Mouse (Mus musculus): ENCODE data around the gene Zfp575. TPM values are rescaled to one million over a fixed set of nuclear protein-coding genes. Genes with fewer than 3 reads are reported as not detected.
"Not testable (repeated sequence)": the region's sequence is repeated elsewhere in the genome, so short reads cannot be mapped to it uniquely, and the experiment has no call there.

Gene Zfp575
- polyA plus RNA-seq, 1 experiment from 2014 or later = 1.7 TPM

GRCm38 (mm10) chr7:24619671-24620397, 32.4 kb upstream of the Zfp575 start:
- no peaks in the 10 kb centered on the region for H3K27me3 ChIP-seq (ENCODE audit: control insufficient read depth, insufficient read depth, low read length)
- H3K9ac ChIP-seq (ENCODE audit: low read length) = no peak overlapping the region
- WGBS = 46% methylated on average over 13 of the region's 13 CpGs
- no peak overlapping the region for H3K4me3 ChIP-seq (ENCODE audit: low read depth, low read length)
- H3K36me3 ChIP-seq (ENCODE audit: control insufficient read depth, insufficient read depth, low read length) = no peaks in the 10 kb centered on the region
- DNase-seq (ENCODE audit: low spot score) (no peak), ATAC-seq (ENCODE audit: insufficient read depth, low FRiP score, low TSS enrichment) (no peak)
- H3K4me1 ChIP-seq (ENCODE audit: control insufficient read depth, insufficient read depth, low read length) = no peaks in the 10 kb centered on the region
- H3K27ac ChIP-seq (ENCODE audit: low read depth, low read length) = no peak overlapping the region
- H3K9me3 ChIP-seq (ENCODE audit: control insufficient read depth, low read length) = no peaks in the 10 kb centered on the region
- H3K4me2 ChIP-seq (ENCODE audit: low read depth) = no peak overlapping the region

DNA sequence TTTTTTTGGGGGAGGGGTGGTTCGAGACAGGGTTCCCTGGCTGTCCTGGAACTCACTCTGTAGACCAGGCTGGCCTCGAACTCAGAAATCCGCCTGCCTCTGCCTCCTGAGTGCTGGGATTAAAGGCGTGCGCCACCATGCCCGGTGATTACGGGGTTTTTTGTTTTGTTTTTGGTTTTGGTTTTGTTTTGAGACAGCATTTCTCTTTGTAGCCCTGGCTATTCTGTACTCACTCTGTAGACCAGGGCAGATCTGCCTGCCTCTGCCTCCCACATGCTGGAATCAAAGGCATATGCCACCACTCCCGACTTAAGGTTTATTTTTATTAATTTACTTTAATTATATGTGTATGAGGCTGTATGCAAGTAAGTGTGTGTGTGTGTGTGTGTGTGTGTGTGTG, 30.9 kb upstream of the Zfp575 start:
- DNase-seq (ENCODE audit: low spot score); H3K9me3 ChIP-seq (ENCODE audit: control insufficient read depth, low read length); H3K9ac ChIP-seq (ENCODE audit: low read length); H3K36me3 ChIP-seq (ENCODE audit: control insufficient read depth, insufficient read depth, low read length); H3K4me1 ChIP-seq (ENCODE audit: control insufficient read depth, insufficient read depth, low read length); H3K27ac ChIP-seq (ENCODE audit: low read depth, low read length); H3K27me3 ChIP-seq (ENCODE audit: control insufficient read depth, insufficient read depth, low read length); ATAC-seq (ENCODE audit: insufficient read depth, low FRiP score, low TSS enrichment); H3K4me2 ChIP-seq (ENCODE audit: low read depth); H3K4me3 ChIP-seq (ENCODE audit: low read depth, low read length): not testable (repeated sequence)
- WGBS = 92% methylated on average over 8 of the region's 8 CpGs

- 82% methylated on average over 8 of the region's 8 CpGs for WGBS
- DNase-seq (ENCODE audit: low spot score) = no peak
- Histone ChIP-seq H3K4me1 (ENCODE audit: control insufficient read depth, insufficient read depth, low read length) (0 out of 2 replicates have a peak, but pooled peaks cover under 1% of the 10 kb centered on the region), H3K4me2 (ENCODE audit: low read depth) (no peak overlapping the region), H3K4me3 (ENCODE audit: low read depth, low read length) (no peak overlapping the region), H3K27ac (ENCODE audit: low read depth, low read length) (no peak overlapping the region), H3K36me3 (ENCODE audit: control insufficient read depth, insufficient read depth, low read length) (no peaks in the 10 kb centered on the region), H3K27me3 (ENCODE audit: control insufficient read depth, insufficient read depth, low read length) (peaks cover 8% of the 10 kb centered on the region), H3K9me3 (ENCODE audit: control insufficient read depth, low read length) (no peaks in the 10 kb centered on the region), H3K9ac (ENCODE audit: low read length) (no peak overlapping the region)
- ATAC-seq (ENCODE audit: insufficient read depth, low FRiP score, low TSS enrichment) = no peak
Observed at GRCm38 (mm10) chr7:24617763-24618162, 30.3 kb upstream of the Zfp575 start.

DNA sequence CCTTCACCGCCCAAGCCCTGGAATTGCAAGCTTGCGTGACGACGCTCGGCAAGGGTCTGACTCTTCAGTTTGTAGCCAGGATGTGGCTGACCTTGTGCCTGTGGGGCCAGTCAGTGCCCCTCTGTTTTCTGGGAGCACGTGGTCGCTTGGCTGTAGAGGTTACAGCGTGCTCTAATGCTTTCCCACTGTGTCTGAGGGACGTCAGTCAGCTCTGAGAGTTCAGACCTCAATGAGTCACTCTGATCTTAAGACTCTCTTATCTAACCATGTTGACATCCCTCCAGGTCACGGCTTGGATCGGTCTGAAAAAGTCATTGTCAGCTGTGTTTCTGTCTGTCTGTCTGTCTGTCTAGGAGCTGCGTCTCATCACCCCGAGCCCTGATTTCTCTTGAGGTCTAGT, 27.4 kb upstream of the Zfp575 start:
- Histone ChIP-seq H3K36me3 (ENCODE audit: control insufficient read depth, insufficient read depth, low read length) (no peaks in the 10 kb centered on the region), H3K27me3 (ENCODE audit: control insufficient read depth, insufficient read depth, low read length) (peaks cover 38% of the 10 kb centered on the region), H3K4me3 (ENCODE audit: low read depth, low read length) (no peak overlapping the region), H3K9me3 (ENCODE audit: control insufficient read depth, low read length) (no peaks in the 10 kb centered on the region), H3K4me1 (ENCODE audit: control insufficient read depth, insufficient read depth, low read length) (peaks cover 9% of the 10 kb centered on the region; the same call in 1 of the 2 replicates), H3K9ac (ENCODE audit: low read length) (no peak overlapping the region), H3K27ac (ENCODE audit: low read depth, low read length) (no peak overlapping the region), H3K4me2 (ENCODE audit: low read depth) (no peak overlapping the region)
- no peak for ATAC-seq (ENCODE audit: insufficient read depth, low FRiP score, low TSS enrichment)
- no peak for DNase-seq (ENCODE audit: low spot score)
- WGBS = 75% methylated on average over 13 of the region's 13 CpGs

DNA sequence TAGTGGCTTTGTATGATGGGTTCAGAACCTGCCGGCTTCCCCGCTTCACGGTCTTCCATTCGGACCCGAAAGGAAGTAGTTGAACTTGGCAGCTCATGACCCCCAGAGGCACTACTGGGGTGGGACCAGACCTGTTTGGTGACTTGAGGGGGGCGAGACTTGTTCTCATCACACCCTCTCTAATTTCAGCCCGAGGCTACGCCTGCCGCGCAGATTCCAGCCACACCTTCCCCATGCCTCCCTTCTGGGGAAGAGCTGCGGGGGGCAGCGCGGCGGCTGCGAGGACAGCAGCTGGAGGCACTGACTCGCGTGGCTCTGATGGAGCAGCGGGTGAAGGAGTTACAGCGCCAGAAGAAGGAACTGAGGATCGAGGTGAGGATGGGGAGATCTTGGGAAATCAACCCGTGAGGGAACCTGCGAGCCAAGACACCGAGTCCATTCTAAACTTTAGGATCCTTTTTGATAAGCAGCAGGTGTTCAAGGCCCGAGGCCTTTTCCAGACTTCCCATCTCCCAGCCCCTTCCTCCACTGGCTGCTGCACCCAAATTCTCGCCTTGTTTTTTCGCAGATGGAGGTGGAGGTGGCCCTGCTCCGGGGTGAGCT, 25.0 kb upstream of the Zfp575 start:
- Histone ChIP-seq H3K4me3 (ENCODE audit: low read depth, low read length) (no peak overlapping the region), H3K4me1 (ENCODE audit: control insufficient read depth, insufficient read depth, low read length) (peaks cover 9% of the 10 kb centered on the region; the same call in 1 of the 2 replicates), H3K9me3 (ENCODE audit: control insufficient read depth, low read length) (no peaks in the 10 kb centered on the region), H3K36me3 (ENCODE audit: control insufficient read depth, insufficient read depth, low read length) (no peaks in the 10 kb centered on the region), H3K4me2 (ENCODE audit: low read depth) (no peak overlapping the region), H3K9ac (ENCODE audit: low read length) (no peak overlapping the region), H3K27ac (ENCODE audit: low read depth, low read length) (no peak overlapping the region), H3K27me3 (ENCODE audit: control insufficient read depth, insufficient read depth, low read length) (peaks cover 39% of the 10 kb centered on the region)
- 1% methylated on average over 27 of the region's 27 CpGs for WGBS
- ATAC-seq (ENCODE audit: insufficient read depth, low FRiP score, low TSS enrichment) (no peak), DNase-seq (ENCODE audit: low spot score) (no peak)

- H3K4me2 ChIP-seq (ENCODE audit: low read depth) = no peak overlapping the region
- DNase-seq (ENCODE audit: low spot score) = no peak
- 13% methylated on average over 7 of the region's 7 CpGs for WGBS
Observed at GRCm38 (mm10) chr7:24611709-24612108, 24.3 kb upstream of the Zfp575 start.

DNA sequence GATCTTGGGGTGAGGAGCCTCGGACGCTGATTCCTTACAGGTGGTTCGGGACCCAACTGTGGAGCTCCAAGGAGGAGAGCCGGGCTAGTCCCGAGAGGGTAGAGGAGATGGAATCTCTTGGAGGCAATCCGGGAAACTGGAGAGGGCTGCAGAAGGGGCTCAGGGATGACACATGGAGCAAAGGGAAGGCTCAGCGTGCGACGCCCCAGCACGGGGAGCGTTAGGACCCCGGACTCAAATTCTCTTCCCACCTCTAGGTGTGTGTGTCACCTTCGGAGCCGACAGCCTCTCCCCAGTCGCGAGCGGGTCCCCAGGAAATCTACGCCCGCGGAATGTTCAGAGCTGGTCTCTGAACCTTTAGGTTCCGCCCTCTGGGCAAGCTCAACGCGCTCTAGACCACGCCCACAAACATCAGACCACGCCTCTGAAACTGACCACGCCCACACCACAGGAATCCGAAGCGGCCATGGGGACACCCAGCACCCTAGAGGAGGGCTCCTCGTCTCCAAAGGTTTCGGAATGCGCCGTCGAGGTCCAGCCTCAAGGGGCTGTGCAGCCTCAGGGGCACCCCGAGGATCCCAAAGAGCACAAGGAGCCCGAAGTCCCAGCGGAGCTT, 23.5 kb upstream of the Zfp575 start:
- H3K4me1 ChIP-seq (ENCODE audit: control insufficient read depth, insufficient read depth, low read length) = peaks cover 9% of the 10 kb centered on the region; the same call in 1 of the 2 replicates
- WGBS = under 1% methylated on average over 36 of the region's 36 CpGs
- no peak overlapping the region for H3K9ac ChIP-seq (ENCODE audit: low read length)
- peaks cover 39% of the 10 kb centered on the region for H3K27me3 ChIP-seq (ENCODE audit: control insufficient read depth, insufficient read depth, low read length)
- DNase-seq (ENCODE audit: low spot score) (peak; percentile 74), ATAC-seq (ENCODE audit: insufficient read depth, low FRiP score, low TSS enrichment) (peak; percentile 67; the same call in 1 of the 2 replicates)
- no peaks in the 10 kb centered on the region for H3K36me3 ChIP-seq (ENCODE audit: control insufficient read depth, insufficient read depth, low read length)
- peak overlapping the region; percentile 47 for H3K4me2 ChIP-seq (ENCODE audit: low read depth)
- H3K27ac ChIP-seq (ENCODE audit: low read depth, low read length) = no peak overlapping the region
- H3K4me3 ChIP-seq (ENCODE audit: low read depth, low read length) = peak overlapping the region; percentile 30
- H3K9me3 ChIP-seq (ENCODE audit: control insufficient read depth, low read length) = no peaks in the 10 kb centered on the region

More at GRCm38 (mm10) chr7:24611709-24612108, 24.3 kb upstream of the Zfp575 start:
- Histone ChIP-seq H3K9ac (ENCODE audit: low read length) (no peak overlapping the region), H3K9me3 (ENCODE audit: control insufficient read depth, low read length) (no peaks in the 10 kb centered on the region), H3K27ac (ENCODE audit: low read depth, low read length) (no peak overlapping the region), H3K4me1 (ENCODE audit: control insufficient read depth, insufficient read depth, low read length) (peaks cover 9% of the 10 kb centered on the region; the same call in 1 of the 2 replicates), H3K4me3 (ENCODE audit: low read depth, low read length) (no peak overlapping the region; the same call in 1 of the 2 replicates), H3K36me3 (ENCODE audit: control insufficient read depth, insufficient read depth, low read length) (no peaks in the 10 kb centered on the region), H3K27me3 (ENCODE audit: control insufficient read depth, insufficient read depth, low read length) (peaks cover 39% of the 10 kb centered on the region)
- ATAC-seq (ENCODE audit: insufficient read depth, low FRiP score, low TSS enrichment) = no peak

DNA sequence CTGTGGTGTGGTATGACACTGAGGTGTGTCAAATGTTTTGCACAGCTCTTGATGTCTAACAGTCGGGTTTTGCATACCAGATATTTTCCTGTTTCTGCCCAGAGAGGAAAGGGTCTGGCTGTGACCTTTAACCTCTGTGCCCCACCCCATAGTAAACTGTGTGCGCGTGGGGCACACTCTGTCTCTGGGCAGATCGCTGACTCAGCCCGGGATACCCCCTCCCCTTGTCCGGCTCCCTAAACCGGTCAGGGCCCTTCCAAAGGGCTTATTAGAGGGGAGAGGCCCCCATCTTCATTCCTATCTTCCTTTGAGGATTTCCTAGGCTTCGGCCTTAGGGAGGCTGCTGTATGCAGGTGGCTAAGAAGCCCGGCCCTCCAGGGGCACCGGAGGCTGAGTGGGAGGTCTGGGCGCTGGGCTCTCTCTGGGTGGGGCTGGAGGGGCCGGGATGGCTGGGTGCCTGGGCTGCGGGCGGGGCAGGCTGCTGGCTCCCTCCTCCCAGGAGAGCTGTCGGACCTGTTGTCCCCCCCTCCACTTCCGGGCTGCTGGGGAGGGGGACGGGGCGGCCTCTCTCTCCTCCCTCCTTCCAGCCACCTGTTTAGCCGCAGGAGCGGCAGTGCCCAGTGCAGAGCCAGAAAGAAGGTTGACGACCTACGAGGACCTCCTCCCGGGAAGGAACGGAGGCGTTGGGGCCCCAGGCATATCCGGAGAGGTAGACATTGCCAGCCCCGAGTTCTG, 22.9 kb upstream of the Zfp575 start, which contains the start of gene Phldb3:
Gene Phldb3 (plus strand): TSS at position 620 of the 735 bp plus-strand sequence.
- peaks cover 39% of the 10 kb centered on the region for H3K27me3 ChIP-seq (ENCODE audit: control insufficient read depth, insufficient read depth, low read length)
- WGBS = 2% methylated on average over 25 of the region's 27 CpGs
- H3K9ac ChIP-seq (ENCODE audit: low read length) = no peak within 1 kb of the TSS
- no peak for DNase-seq (ENCODE audit: low spot score)
- H3K4me1 ChIP-seq (ENCODE audit: control insufficient read depth, insufficient read depth, low read length) = peaks cover 9% of the 10 kb centered on the region; the same call in 1 of the 2 replicates
- no peak within 1 kb of the TSS for H3K27ac ChIP-seq (ENCODE audit: low read depth, low read length)
- peak within 1 kb of the TSS; percentile 30 for H3K4me3 ChIP-seq (ENCODE audit: low read depth, low read length)
- ATAC-seq (ENCODE audit: insufficient read depth, low FRiP score, low TSS enrichment) = no peak
- H3K4me2 ChIP-seq (ENCODE audit: low read depth) = peak within 1 kb of the TSS; percentile 47
- H3K36me3 ChIP-seq (ENCODE audit: control insufficient read depth, insufficient read depth, low read length) = no peaks in the 10 kb centered on the region
- H3K9me3 ChIP-seq (ENCODE audit: control insufficient read depth, low read length) = no peaks in the 10 kb centered on the region

Measured in neural tube, embryonic 11.5 days (tissue).